Mouse (Mus musculus): Measurements from ENCODE around the gene Fam189a2. TPM values are rescaled to one million over a fixed set of nuclear protein-coding genes. Genes with fewer than 3 reads are reported as not detected.

The Fam189a2 gene
- polyA plus RNA-seq, 1 experiment from 2014 or later: 0.88 TPM

- no peak overlapping the region for H3K4me3 ChIP-seq (ENCODE audit: low read length)
- ATAC-seq: no peak
- H3K27ac ChIP-seq (ENCODE audit: low read length): no peak overlapping the region
- peaks cover 15% of the 10 kb centered on the region for H3K4me1 ChIP-seq (ENCODE audit: control insufficient read depth, insufficient read depth, low read length)
- WGBS: 92% methylated on average over 3 of the region's 3 CpGs
- H3K27me3 ChIP-seq (replicated peaks; ENCODE audit: control insufficient read depth, insufficient read depth, low read length): no peaks in the 10 kb centered on the region
- H3K9me3 ChIP-seq (ENCODE audit: control insufficient read depth, low read length): no peaks in the 10 kb centered on the region
- no peak overlapping the region for H3K4me2 ChIP-seq (ENCODE audit: low read depth, low read length)
- H3K9ac ChIP-seq (ENCODE audit: low read depth, low read length): no peak overlapping the region
- no peaks in the 10 kb centered on the region for H3K36me3 ChIP-seq (ENCODE audit: control insufficient read depth, insufficient read depth, low read length)
Observed at GRCm38 (mm10) chr19:23970374-23970773, 60.4 kb downstream of the Fam189a2 start.

- ATAC-seq: no peak
- H3K27me3 ChIP-seq (replicated peaks; ENCODE audit: control insufficient read depth, insufficient read depth, low read length): no peaks in the 10 kb centered on the region
- 60% methylated on average over 2 of the region's 2 CpGs for WGBS
- peaks cover 15% of the 10 kb centered on the region for H3K4me1 ChIP-seq (ENCODE audit: control insufficient read depth, insufficient read depth, low read length)
- H3K9me3 ChIP-seq (ENCODE audit: control insufficient read depth, low read length): no peaks in the 10 kb centered on the region
- no peak overlapping the region for H3K9ac ChIP-seq (ENCODE audit: low read depth, low read length)
- no peak overlapping the region for H3K4me2 ChIP-seq (ENCODE audit: low read depth, low read length)
- no peaks in the 10 kb centered on the region for H3K36me3 ChIP-seq (ENCODE audit: control insufficient read depth, insufficient read depth, low read length)
- H3K4me3 ChIP-seq (ENCODE audit: low read length): no peak overlapping the region
- H3K27ac ChIP-seq (ENCODE audit: low read length): no peak overlapping the region
Observed at GRCm38 (mm10) chr19:23968862-23969225, 62.0 kb downstream of the Fam189a2 start.

DNA sequence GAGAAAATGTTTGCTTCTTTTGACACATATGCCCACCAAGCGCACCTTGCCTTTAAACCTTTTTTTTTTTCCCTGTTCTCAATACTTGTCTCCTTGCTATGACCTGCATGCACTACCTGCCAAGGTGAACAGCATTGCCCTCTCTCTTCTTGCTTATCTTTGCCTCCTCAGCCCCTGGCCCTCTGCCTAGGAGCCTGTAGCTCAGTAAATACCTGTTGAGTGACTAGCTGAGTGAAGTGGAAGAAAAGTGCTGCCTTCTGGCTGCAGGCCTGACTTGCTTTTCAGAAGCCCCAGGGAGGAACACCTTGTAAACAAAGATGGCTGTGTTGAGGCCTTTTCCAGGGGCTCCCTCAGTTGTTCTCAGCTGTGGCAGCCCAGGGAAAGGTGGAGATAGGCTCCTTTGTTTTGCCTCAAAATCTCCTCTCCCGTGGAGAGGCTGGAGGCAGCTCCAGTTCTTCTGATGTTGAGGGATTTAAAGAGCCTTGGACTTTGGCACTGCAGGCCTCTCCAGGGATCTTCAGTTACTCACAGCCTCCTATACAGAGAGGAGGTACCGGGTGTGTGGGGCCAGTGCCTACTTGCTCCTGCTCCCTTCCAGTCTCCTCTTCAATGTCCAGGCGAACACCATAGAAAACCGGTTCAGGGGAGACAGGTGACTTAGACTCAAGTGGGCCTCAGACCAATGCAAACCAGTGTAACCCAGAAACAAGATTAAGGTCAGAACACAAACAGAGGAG lies 62.5 kb downstream of the Fam189a2 start:
- no peak overlapping the region for H3K4me2 ChIP-seq (ENCODE audit: low read depth, low read length)
- H3K27ac ChIP-seq (ENCODE audit: low read length): peak overlapping the region; percentile 36; the same call in 1 of the 2 replicates
- no peak overlapping the region for H3K9ac ChIP-seq (ENCODE audit: low read depth, low read length)
- H3K4me1 ChIP-seq (ENCODE audit: control insufficient read depth, insufficient read depth, low read length): peaks cover 14% of the 10 kb centered on the region
- H3K27me3 ChIP-seq (replicated peaks; ENCODE audit: control insufficient read depth, insufficient read depth, low read length): no peaks in the 10 kb centered on the region
- H3K9me3 ChIP-seq (ENCODE audit: control insufficient read depth, low read length): no peaks in the 10 kb centered on the region
- H3K36me3 ChIP-seq (ENCODE audit: control insufficient read depth, insufficient read depth, low read length): no peaks in the 10 kb centered on the region
- no peak overlapping the region for H3K4me3 ChIP-seq (ENCODE audit: low read length)
- peak; percentile 74 for ATAC-seq
- WGBS: 60% methylated on average over 5 of the region's 5 CpGs

DNA sequence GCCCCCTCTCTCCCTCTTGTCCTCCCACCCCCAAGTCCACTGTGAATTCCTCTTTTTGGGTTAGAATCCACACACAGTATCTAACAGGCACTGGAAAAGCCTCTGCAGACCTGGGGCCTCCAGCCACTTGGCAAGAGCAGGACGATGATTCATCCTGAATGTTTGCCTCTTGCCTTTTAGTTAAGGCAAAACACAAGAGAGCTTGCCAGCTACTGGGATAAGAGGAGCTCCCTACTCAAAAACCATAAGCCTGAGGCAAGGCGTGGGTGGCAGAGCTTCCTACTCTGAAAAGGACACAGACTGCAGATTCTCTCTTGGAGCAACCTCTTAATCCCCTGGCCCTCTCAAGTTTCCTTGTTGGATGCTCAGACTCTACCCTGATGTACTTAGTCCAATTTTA lies 63.7 kb downstream of the Fam189a2 start:
- H3K27ac ChIP-seq (ENCODE audit: low read length): no peak overlapping the region
- ATAC-seq: peak; percentile 43; the same call in 1 of the 2 replicates

DNA sequence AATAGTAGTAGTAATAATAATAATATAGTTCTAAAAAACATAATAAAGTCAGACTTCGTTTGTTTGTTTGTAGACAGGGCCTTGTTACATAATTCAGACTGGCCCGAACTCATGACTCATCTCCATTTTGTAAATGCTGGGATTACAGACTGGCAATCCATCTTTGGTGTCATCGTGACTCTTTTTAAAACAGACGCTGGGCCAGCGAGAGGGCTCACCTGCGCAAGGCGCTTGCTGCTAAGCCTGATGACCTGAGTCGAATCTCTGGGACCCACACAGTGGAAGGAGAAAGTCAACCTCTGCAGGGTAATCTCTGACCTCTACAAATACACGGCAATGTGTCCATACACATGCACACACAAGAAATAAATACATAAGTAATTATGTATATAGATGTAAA lies 64.4 kb downstream of the Fam189a2 start:
- no peaks in the 10 kb centered on the region for H3K36me3 ChIP-seq (ENCODE audit: control insufficient read depth, insufficient read depth, low read length)
- H3K9ac ChIP-seq (ENCODE audit: low read depth, low read length): no peak overlapping the region
- H3K4me1 ChIP-seq (ENCODE audit: control insufficient read depth, insufficient read depth, low read length): peaks cover 2% of the 10 kb centered on the region; the same call in 1 of the 2 replicates
- no peak overlapping the region for H3K4me3 ChIP-seq (ENCODE audit: low read length)
- H3K27me3 ChIP-seq (replicated peaks; ENCODE audit: control insufficient read depth, insufficient read depth, low read length): no peaks in the 10 kb centered on the region
- H3K9me3 ChIP-seq (ENCODE audit: control insufficient read depth, low read length): no peaks in the 10 kb centered on the region
- H3K4me2 ChIP-seq (ENCODE audit: low read depth, low read length): no peak overlapping the region
- H3K27ac ChIP-seq (ENCODE audit: low read length): no peak overlapping the region
- no peak for ATAC-seq
- WGBS: 91% methylated on average over 9 of the region's 9 CpGs

More for the DNA sequence above, 63.7 kb downstream of the Fam189a2 start:
- no peak overlapping the region for H3K9ac ChIP-seq (ENCODE audit: low read depth, low read length)
- no peak overlapping the region for H3K4me3 ChIP-seq (ENCODE audit: low read length)
- no peaks in the 10 kb centered on the region for H3K36me3 ChIP-seq (ENCODE audit: control insufficient read depth, insufficient read depth, low read length)
- WGBS: 48% methylated on average over 2 of the region's 2 CpGs
- no peak overlapping the region for H3K4me2 ChIP-seq (ENCODE audit: low read depth, low read length)
- H3K27me3 ChIP-seq (replicated peaks; ENCODE audit: control insufficient read depth, insufficient read depth, low read length): no peaks in the 10 kb centered on the region
- H3K9me3 ChIP-seq (ENCODE audit: control insufficient read depth, low read length): no peaks in the 10 kb centered on the region
- H3K4me1 ChIP-seq (ENCODE audit: control insufficient read depth, insufficient read depth, low read length): peaks cover 3% of the 10 kb centered on the region; the same call in 1 of the 2 replicates

DNA sequence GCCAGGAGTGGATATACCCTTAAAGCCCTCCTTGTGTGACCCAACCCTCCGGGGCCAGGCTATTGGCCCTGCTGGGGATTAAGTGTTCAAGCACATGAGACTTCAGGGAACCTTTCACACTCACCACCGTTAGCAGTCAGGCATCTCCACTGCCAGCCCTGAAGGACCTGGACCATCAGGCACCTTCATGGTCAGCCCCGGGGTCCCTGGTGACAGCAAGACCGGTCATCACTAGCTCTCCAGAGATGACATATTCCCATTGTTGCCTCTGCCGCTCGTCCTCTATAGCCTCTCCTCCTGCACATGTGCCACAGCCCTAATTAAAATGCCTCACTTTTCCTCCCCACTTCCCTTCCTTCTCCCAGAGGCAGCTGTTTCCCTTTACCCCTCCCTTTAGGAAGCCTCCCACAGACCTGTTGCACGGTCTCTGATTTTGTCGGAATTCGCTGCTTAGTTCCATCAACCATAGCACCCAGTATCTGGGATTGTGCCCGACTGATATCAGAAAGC lies 66.4 kb downstream of the Fam189a2 start:
- Histone ChIP-seq H3K27ac (ENCODE audit: low read length) (no peak overlapping the region), H3K9me3 (ENCODE audit: control insufficient read depth, low read length) (no peaks in the 10 kb centered on the region), H3K4me3 (ENCODE audit: low read length) (no peak overlapping the region), H3K4me1 (ENCODE audit: control insufficient read depth, insufficient read depth, low read length) (peaks cover 6% of the 10 kb centered on the region; the same call in 1 of the 2 replicates), H3K9ac (ENCODE audit: low read depth, low read length) (no peak overlapping the region), H3K36me3 (ENCODE audit: control insufficient read depth, insufficient read depth, low read length) (no peaks in the 10 kb centered on the region), H3K4me2 (ENCODE audit: low read depth, low read length) (no peak overlapping the region), H3K27me3 (replicated peaks; ENCODE audit: control insufficient read depth, insufficient read depth, low read length) (no peaks in the 10 kb centered on the region)
- WGBS: 77% methylated on average over 10 of the region's 10 CpGs
- ATAC-seq: no peak

- WGBS: under 1% methylated on average over 8 of the region's 8 CpGs
- H3K9me3 ChIP-seq (ENCODE audit: control insufficient read depth, low read length): no peaks in the 10 kb centered on the region
- no peak overlapping the region for H3K4me3 ChIP-seq (ENCODE audit: low read length)
- no peaks in the 10 kb centered on the region for H3K36me3 ChIP-seq (ENCODE audit: control insufficient read depth, insufficient read depth, low read length)
- H3K27me3 ChIP-seq (replicated peaks; ENCODE audit: control insufficient read depth, insufficient read depth, low read length): no peaks in the 10 kb centered on the region
- H3K27ac ChIP-seq (ENCODE audit: low read length): no peak overlapping the region
- H3K4me2 ChIP-seq (ENCODE audit: low read depth, low read length): no peak overlapping the region
- H3K4me1 ChIP-seq (ENCODE audit: control insufficient read depth, insufficient read depth, low read length): 0 out of 2 replicates have a peak, but pooled peaks cover 3% of the 10 kb centered on the region
- H3K9ac ChIP-seq (ENCODE audit: low read depth, low read length): no peak overlapping the region
- peak; percentile 63; the same call in 1 of the 2 replicates for ATAC-seq
Observed at GRCm38 (mm10) chr19:23961516-23961915, 69.3 kb downstream of the Fam189a2 start.

- Histone ChIP-seq H3K27me3 (replicated peaks; ENCODE audit: control insufficient read depth, insufficient read depth, low read length) (no peaks in the 10 kb centered on the region), H3K4me3 (ENCODE audit: low read length) (no peak overlapping the region), H3K27ac (ENCODE audit: low read length) (no peak overlapping the region), H3K4me1 (ENCODE audit: control insufficient read depth, insufficient read depth, low read length) (0 out of 2 replicates have a peak, but pooled peaks cover 3% of the 10 kb centered on the region), H3K9ac (ENCODE audit: low read depth, low read length) (no peak overlapping the region), H3K4me2 (ENCODE audit: low read depth, low read length) (no peak overlapping the region), H3K9me3 (ENCODE audit: control insufficient read depth, low read length) (no peaks in the 10 kb centered on the region), H3K36me3 (ENCODE audit: control insufficient read depth, insufficient read depth, low read length) (no peaks in the 10 kb centered on the region)
- WGBS: 68% methylated on average over 6 of the region's 6 CpGs
- ATAC-seq: no peak
Observed at GRCm38 (mm10) chr19:23960831-23961447, 69.9 kb downstream of the Fam189a2 start.

- Histone ChIP-seq H3K36me3 (ENCODE audit: control insufficient read depth, insufficient read depth, low read length) (no peaks in the 10 kb centered on the region), H3K27me3 (replicated peaks; ENCODE audit: control insufficient read depth, insufficient read depth, low read length) (no peaks in the 10 kb centered on the region), H3K9ac (ENCODE audit: low read depth, low read length) (no peak overlapping the region), H3K4me3 (ENCODE audit: low read length) (no peak overlapping the region), H3K9me3 (ENCODE audit: control insufficient read depth, low read length) (no peaks in the 10 kb centered on the region), H3K4me1 (ENCODE audit: control insufficient read depth, insufficient read depth, low read length) (0 out of 2 replicates have a peak, but pooled peaks cover 3% of the 10 kb centered on the region), H3K27ac (ENCODE audit: low read length) (no peak overlapping the region), H3K4me2 (ENCODE audit: low read depth, low read length) (no peak overlapping the region)
- ATAC-seq: no peak
- WGBS: 56% methylated on average over 3 of the region's 3 CpGs
Observed at GRCm38 (mm10) chr19:23960275-23960674, 70.5 kb downstream of the Fam189a2 start.

Measured in intestine, embryonic 16.5 days (tissue).